Mouse (Mus musculus): Measurements from ENCODE around the gene Rab12. TPM values are rescaled to one million over a fixed set of nuclear protein-coding genes. Genes with fewer than 3 reads are reported as not detected.
"Not testable (repeated sequence)": the region's sequence is repeated elsewhere in the genome, so short reads cannot be mapped to it uniquely, and the experiment has no call there.

Rab12 gene
- total and polyA plus RNA-seq, 2 experiments from 2014 or later = 69.3 to 88.6 TPM

GRCm38 (mm10) chr17:66550486-66550885, 31.0 kb upstream of the Rab12 start:
- ATAC-seq = no peak
- no peak for TF ChIP-seq CTCF (IDR thresholded peaks at IDR 0.05; ENCODE audit: low read depth)
- H3K27ac ChIP-seq = no peak overlapping the region
- H3K9me3 ChIP-seq (ENCODE audit: low read length) = no peaks in the 10 kb centered on the region
- DNase-seq (ENCODE audit: low spot score) = no peak
- H3K4me1 ChIP-seq (ENCODE audit: insufficient read depth, low read length) = no peaks in the 10 kb centered on the region
- no peaks in the 10 kb centered on the region for H3K36me3 ChIP-seq (ENCODE audit: insufficient read depth, low read length)
- H3K27me3 ChIP-seq (ENCODE audit: insufficient read depth, low read length) = no peaks in the 10 kb centered on the region
- H3K9ac ChIP-seq (replicated peaks; ENCODE audit: low read length) = no peak overlapping the region
- no peak overlapping the region for H3K4me3 ChIP-seq (ENCODE audit: low read length)
- 91% methylated on average over 5 of the region's 5 CpGs for WGBS
- no peak overlapping the region for H3K4me2 ChIP-seq (ENCODE audit: low read depth, low read length)

- DNase-seq (ENCODE audit: low spot score) (no peak), ATAC-seq (no peak)
- Histone ChIP-seq H3K36me3 (ENCODE audit: insufficient read depth, low read length) (no peaks in the 10 kb centered on the region), H3K4me3 (ENCODE audit: low read length) (no peak overlapping the region), H3K27me3 (ENCODE audit: insufficient read depth, low read length) (no peaks in the 10 kb centered on the region), H3K9me3 (ENCODE audit: low read length) (no peaks in the 10 kb centered on the region), H3K4me1 (ENCODE audit: insufficient read depth, low read length) (no peaks in the 10 kb centered on the region), H3K27ac (no peak overlapping the region), H3K9ac (replicated peaks; ENCODE audit: low read length) (no peak overlapping the region), H3K4me2 (ENCODE audit: low read depth, low read length) (no peak overlapping the region)
- 92% methylated on average over 1 of the region's 1 CpGs for WGBS
- no peak for TF ChIP-seq CTCF (IDR thresholded peaks at IDR 0.05; ENCODE audit: low read depth)
These were observed 12.8 kb upstream of the Rab12 start for GRCm38 (mm10) chr17:66532285-66532684.

GRCm38 (mm10) chr17:66523396-66523795, 3.9 kb upstream of the Rab12 start:
- Histone ChIP-seq H3K4me2 (ENCODE audit: low read depth, low read length) (no peak overlapping the region), H3K36me3 (ENCODE audit: insufficient read depth, low read length) (no peaks in the 10 kb centered on the region), H3K4me3 (ENCODE audit: low read length) (no peak overlapping the region), H3K9ac (replicated peaks; ENCODE audit: low read length) (no peak overlapping the region), H3K4me1 (ENCODE audit: insufficient read depth, low read length) (no peaks in the 10 kb centered on the region; the same call in 1 of the 2 replicates), H3K9me3 (ENCODE audit: low read length) (no peaks in the 10 kb centered on the region), H3K27ac (no peak overlapping the region), H3K27me3 (ENCODE audit: insufficient read depth, low read length) (no peaks in the 10 kb centered on the region)
- no peak for ATAC-seq
- TF ChIP-seq CTCF (IDR thresholded peaks at IDR 0.05; ENCODE audit: low read depth) = no peak
- 77% methylated on average over 5 of the region's 5 CpGs for WGBS
- DNase-seq (ENCODE audit: low spot score) = no peak

DNA sequence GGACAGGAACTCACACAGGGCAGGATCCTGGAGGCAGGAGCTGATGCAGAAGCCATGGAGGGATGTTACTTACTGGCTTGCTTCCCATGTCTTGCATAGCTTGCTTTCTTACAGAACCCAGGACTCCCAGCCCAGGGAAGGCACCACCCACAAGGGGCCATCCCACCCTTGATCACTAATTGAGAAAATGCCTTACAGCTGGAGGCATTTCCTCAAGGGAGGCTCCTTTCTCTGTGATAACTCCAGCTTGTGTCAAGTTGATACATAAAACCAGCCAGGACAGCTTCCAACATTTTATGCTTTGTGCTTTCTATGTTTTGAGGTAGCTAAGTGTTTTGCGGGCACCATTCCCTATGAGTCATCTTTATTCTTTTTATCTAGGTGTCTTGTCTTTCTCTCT, 3.1 kb upstream of the Rab12 start:
- not testable (repeated sequence) for DNase-seq (ENCODE audit: low spot score); H3K9ac ChIP-seq (replicated peaks; ENCODE audit: low read length); H3K4me2 ChIP-seq (ENCODE audit: low read depth, low read length); H3K4me1 ChIP-seq (ENCODE audit: insufficient read depth, low read length); H3K36me3 ChIP-seq (ENCODE audit: insufficient read depth, low read length); ATAC-seq; H3K9me3 ChIP-seq (ENCODE audit: low read length); H3K4me3 ChIP-seq (ENCODE audit: low read length); H3K27me3 ChIP-seq (ENCODE audit: insufficient read depth, low read length); H3K27ac ChIP-seq
- WGBS = 83% methylated on average over 1 of the region's 1 CpGs

GRCm38 (mm10) chr17:66518877-66519553, 514 bp downstream of the Rab12 start:
- peak overlapping the region; percentile 71 for H3K4me2 ChIP-seq (ENCODE audit: low read depth, low read length)
- peak overlapping the region; percentile 95 for H3K4me3 ChIP-seq (ENCODE audit: low read length)
- H3K27ac ChIP-seq = peak overlapping the region; percentile 65
- no peaks in the 10 kb centered on the region for H3K9me3 ChIP-seq (ENCODE audit: low read length)
- no peak for TF ChIP-seq CTCF (IDR thresholded peaks at IDR 0.05; ENCODE audit: low read depth)
- no peaks in the 10 kb centered on the region for H3K27me3 ChIP-seq (ENCODE audit: insufficient read depth, low read length)
- WGBS = under 1% methylated on average over 57 of the region's 57 CpGs
- DNase-seq (ENCODE audit: low spot score) (peak; percentile 45), ATAC-seq (peak; percentile 73)
- H3K4me1 ChIP-seq (ENCODE audit: insufficient read depth, low read length) = peaks cover 7% of the 10 kb centered on the region; the same call in 1 of the 2 replicates
- peak overlapping the region; percentile 99 for H3K9ac ChIP-seq (replicated peaks; ENCODE audit: low read length)
- no peaks in the 10 kb centered on the region for H3K36me3 ChIP-seq (ENCODE audit: insufficient read depth, low read length)

DNA sequence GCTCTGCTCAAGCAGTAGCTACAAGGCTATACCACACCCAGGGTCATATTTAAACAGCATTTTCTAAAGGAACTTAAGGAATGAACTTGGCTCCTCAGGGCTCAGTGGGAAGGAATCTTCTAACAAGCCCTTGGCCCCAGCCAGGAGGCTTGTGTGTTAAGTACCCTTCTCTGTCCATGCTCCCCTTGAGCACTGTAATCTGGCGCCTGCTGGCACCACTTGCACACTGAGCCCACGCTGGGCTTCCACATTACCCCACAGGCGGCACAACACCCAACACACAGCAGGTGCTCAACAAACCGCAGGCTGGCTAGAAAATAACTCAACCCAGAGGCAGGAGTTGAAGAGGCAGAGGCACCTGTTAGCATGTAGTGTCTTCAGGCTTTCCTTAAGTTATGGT, 2.6 kb downstream of the Rab12 start:
- Histone ChIP-seq H3K9ac (replicated peaks; ENCODE audit: low read length) (no peak overlapping the region), H3K36me3 (ENCODE audit: insufficient read depth, low read length) (no peaks in the 10 kb centered on the region), H3K4me1 (ENCODE audit: insufficient read depth, low read length) (peaks cover 7% of the 10 kb centered on the region; the same call in 1 of the 2 replicates), H3K9me3 (ENCODE audit: low read length) (no peaks in the 10 kb centered on the region), H3K27ac (no peak overlapping the region), H3K27me3 (ENCODE audit: insufficient read depth, low read length) (no peaks in the 10 kb centered on the region), H3K4me2 (ENCODE audit: low read depth, low read length) (no peak overlapping the region), H3K4me3 (ENCODE audit: low read length) (no peak overlapping the region)
- no peak for TF ChIP-seq CTCF (IDR thresholded peaks at IDR 0.05; ENCODE audit: low read depth)
- DNase-seq (ENCODE audit: low spot score) (no peak), ATAC-seq (no peak)
- WGBS = 74% methylated on average over 4 of the region's 4 CpGs

GRCm38 (mm10) chr17:66514288-66514995, 5.1 kb downstream of the Rab12 start:
- WGBS = 92% methylated on average over 10 of the region's 10 CpGs
- H3K9ac ChIP-seq (replicated peaks; ENCODE audit: low read length) = no peak overlapping the region

More at GRCm38 (mm10) chr17:66514288-66514995, 5.1 kb downstream of the Rab12 start:
- Histone ChIP-seq H3K27ac (no peak overlapping the region), H3K9me3 (ENCODE audit: low read length) (no peaks in the 10 kb centered on the region), H3K4me3 (ENCODE audit: low read length) (no peak overlapping the region), H3K36me3 (ENCODE audit: insufficient read depth, low read length) (no peaks in the 10 kb centered on the region), H3K4me1 (ENCODE audit: insufficient read depth, low read length) (peaks cover 7% of the 10 kb centered on the region; the same call in 1 of the 2 replicates), H3K27me3 (ENCODE audit: insufficient read depth, low read length) (no peaks in the 10 kb centered on the region), H3K4me2 (ENCODE audit: low read depth, low read length) (no peak overlapping the region)
- DNase-seq (ENCODE audit: low spot score) = no peak
- TF ChIP-seq CTCF (IDR thresholded peaks at IDR 0.05; ENCODE audit: low read depth) = no peak
- ATAC-seq = no peak
